Mouse (Mus musculus) E14TG2a.4 (cell line): ENCODE results near the gene AC134908.4.
"Not testable (repeated sequence)": the region's sequence is repeated elsewhere in the genome, so short reads cannot be mapped to it uniquely, and the experiment has no call there.

ENCODE experiments used
- H3K27me3 ChIP-seq: 2 replicates; pipeline ENCODE4 v1.6.1; 2014; ENCODE audit warnings: low read length, control low read depth; ENCODE audit not compliant: insufficient read depth
- H3K36me3 ChIP-seq: 2 replicates; pipeline ENCODE4 v1.6.1; 2014; ENCODE audit warnings: low read length, control low read depth; ENCODE audit not compliant: insufficient read depth
- H3K4me1 ChIP-seq: replicated peaks from 2 replicates; pipeline ENCODE4 v1.6.1; 2014; ENCODE audit warnings: low read depth, low read length, control low read depth
- H3K4me3 ChIP-seq: replicated peaks from 2 replicates; pipeline ENCODE4 v1.5.1; 2014; ENCODE audit warnings: mild to moderate bottlenecking, low read length
- H3K9me3 ChIP-seq: 2 replicates; pipeline ENCODE4 v1.6.1; 2014; ENCODE audit warnings: low read length, control low read depth
- CTCF ChIP-seq: conservative IDR thresholded peaks from 2 replicates; pipeline ENCODE4 v1.5.1; 2014; ENCODE audit warnings: low read length
- NANOG ChIP-seq: IDR thresholded peaks from 2 replicates; pipeline ENCODE4 v1.6.1; 2014; ENCODE audit warnings: borderline replicate concordance, low read length, mixed read lengths
- POU5F1 ChIP-seq: IDR thresholded peaks from 2 replicates; pipeline ENCODE4 v1.6.1; 2014; ENCODE audit warnings: low read length, borderline replicate concordance

Gene AC134908.4

GRCm38 (mm10) chr17:25743831-25744230 is 51.6 kb downstream of the AC134908.4 start:
- H3K9me3 ChIP-seq = no peaks in the 10 kb centered on the region
- H3K27me3 ChIP-seq = peaks cover 16% of the 10 kb centered on the region; the same call in 1 of the 2 replicates
- H3K4me1 ChIP-seq = peaks cover 24% of the 10 kb centered on the region
- H3K36me3 ChIP-seq = no peaks in the 10 kb centered on the region
- no peak overlapping the region for H3K4me3 ChIP-seq
- TF ChIP-seq NANOG = no peak
- no peak for TF ChIP-seq CTCF
- no peak for TF ChIP-seq POU5F1

- H3K9me3 ChIP-seq, H3K4me3 ChIP-seq, H3K36me3 ChIP-seq: not testable (repeated sequence)
- Histone ChIP-seq H3K27me3 (peaks cover 18% of the 10 kb centered on the region; the same call in 1 of the 2 replicates), H3K4me1 (peaks cover 24% of the 10 kb centered on the region)
Observed at GRCm38 (mm10) chr17:25741471-25741870, 54.0 kb downstream of the AC134908.4 start.
